Mouse (Mus musculus) embryonic facial prominence, embryonic 15.5 days (tissue): Measurements from ENCODE around the gene Plekha7. TPM values are rescaled to one million over a fixed set of nuclear protein-coding genes. Genes with fewer than 3 reads are reported as not detected.

Experiments used
- ATAC-seq: fragments of 200-750 bp; cut with Nextera tagmentation; 2 replicates; pipeline ENCODE4 v1.8.0; 2017; ENCODE audit warnings: low read depth, moderate TSS enrichment; ENCODE audit not compliant: insufficient number of reproducible peaks, low FRiP score, low TSS enrichment
- H3K27ac ChIP-seq: fragments of 300-500 bp; sonication (generic); replicated peaks from 2 replicates; pipeline ENCODE4 v1.5.1; 2015; ENCODE audit warnings: mild to moderate bottlenecking, inconsistent platforms
- H3K27me3 ChIP-seq: fragments of 300-500 bp; sonication (generic); 2 replicates; pipeline ENCODE4 v1.6.1; 2015; ENCODE audit warnings: inconsistent platforms
- H3K36me3 ChIP-seq: fragments of 300-500 bp; sonication (generic); 2 replicates; pipeline ENCODE4 v1.6.1; 2015; ENCODE audit warnings: mild to moderate bottlenecking, inconsistent platforms
- H3K4me1 ChIP-seq: fragments of 300-500 bp; sonication (generic); 2 replicates; pipeline ENCODE4 v1.6.1; 2015; ENCODE audit warnings: inconsistent platforms
- H3K4me2 ChIP-seq: fragments of 300-500 bp; sonication (generic); replicated peaks from 2 replicates; pipeline ENCODE4 v1.6.1; 2015; ENCODE audit warnings: mild to moderate bottlenecking, inconsistent platforms
- H3K4me3 ChIP-seq: fragments of 300-500 bp; sonication (generic); replicated peaks from 2 replicates; pipeline ENCODE4 v1.5.1; 2015; ENCODE audit warnings: mild to moderate bottlenecking, inconsistent platforms
- H3K9ac ChIP-seq: fragments of 300-500 bp; sonication (generic); 2 replicates; pipeline ENCODE4 v1.6.1; 2015; ENCODE audit warnings: inconsistent platforms
- H3K9me3 ChIP-seq: fragments of 300-500 bp; sonication (generic); replicated peaks from 2 replicates; pipeline ENCODE4 v1.6.1; 2016; ENCODE audit warnings: inconsistent platforms
- WGBS: fragments of 180-500 bp; shearing (Covaris S2); methylation state at CpG from one replicate; pipeline ENCODE4 v1.1.7; 2015; 5-methylcytosine and 5-hydroxymethylcytosine counted together
- polyA plus RNA-seq: library from polyadenylated mRNA; unstranded; fragments of >200 nt; fragmentation: Nextera tagmentation; extraction: Ambion mirVana; gene quantifications from 2 replicates; pipeline ENCODE4 v1.2.1, GENCODE M21; 2015

Gene Plekha7
- polyA plus RNA-seq, 1 experiment from 2014 or later = 16.1 TPM

DNA sequence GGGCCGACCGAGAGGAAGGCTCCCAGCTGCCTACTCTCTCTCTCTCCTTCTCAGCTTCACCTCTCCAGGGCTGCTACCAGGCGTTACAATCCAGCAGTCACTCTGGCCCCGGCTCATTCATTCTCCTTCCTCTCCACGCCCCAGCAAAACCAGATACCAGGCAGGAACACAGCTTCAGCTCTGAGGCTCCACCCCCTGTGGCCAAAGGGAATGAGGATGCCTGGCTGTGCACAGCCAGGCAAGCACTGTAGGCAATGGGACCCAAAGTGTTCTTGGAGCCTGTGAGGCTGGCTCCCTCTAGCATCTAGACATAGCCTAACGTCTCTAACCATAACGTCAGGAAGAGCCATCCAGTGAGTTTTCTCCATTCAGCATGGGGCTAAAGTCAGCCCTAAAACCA lies 109.8 kb downstream of the Plekha7 start:
- H3K27me3 ChIP-seq = no peaks in the 10 kb centered on the region

DNA sequence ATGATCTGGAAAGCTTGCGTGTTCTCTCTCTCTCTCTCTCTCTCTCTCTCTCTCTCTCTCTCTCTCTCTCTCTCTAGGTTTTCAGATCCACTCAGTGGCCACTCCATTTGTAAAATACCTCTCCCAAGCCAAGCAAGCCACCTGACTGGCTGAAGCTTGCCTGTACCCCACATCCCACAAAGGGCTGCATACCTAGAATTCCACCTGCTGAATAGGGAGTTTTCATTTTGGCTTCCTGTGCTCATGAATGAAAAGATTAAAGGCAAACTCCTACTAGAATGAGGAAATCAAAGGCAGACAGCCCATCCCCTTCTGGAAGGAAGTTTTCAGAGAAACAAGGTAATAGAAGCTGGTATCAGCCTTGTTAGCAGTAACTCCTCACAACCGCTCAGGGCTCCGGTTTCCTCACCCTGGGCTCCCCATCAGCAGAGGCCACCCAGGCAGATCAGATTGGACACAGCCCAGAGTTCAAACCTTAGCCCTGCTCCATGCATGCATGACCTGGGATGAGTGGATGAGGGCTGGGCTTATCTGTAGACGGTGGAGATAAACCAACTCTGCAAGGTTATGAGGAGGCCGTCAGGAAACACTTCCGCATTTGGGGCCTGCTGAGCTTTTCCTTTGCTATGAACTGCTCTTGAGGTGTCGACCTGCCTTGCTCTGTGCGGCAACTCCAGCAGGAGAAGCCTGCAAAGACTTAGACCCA lies 111.0 kb downstream of the Plekha7 start:
- H3K4me2 ChIP-seq = peak overlapping the region; percentile 28
- H3K27ac ChIP-seq = peak overlapping the region; percentile 51
- no peak overlapping the region for H3K9ac ChIP-seq
- H3K4me1 ChIP-seq = peaks cover 23% of the 10 kb centered on the region
- no peaks in the 10 kb centered on the region for H3K27me3 ChIP-seq
- ATAC-seq = no peak
- WGBS = 59% methylated on average over 8 of the region's 8 CpGs
- H3K4me3 ChIP-seq = 0 out of 2 replicates have a peak overlapping the region, but pooled peaks have one; percentile 19
- H3K36me3 ChIP-seq = no peaks in the 10 kb centered on the region
- H3K9me3 ChIP-seq = no peaks in the 10 kb centered on the region

More for the DNA sequence above, 109.8 kb downstream of the Plekha7 start:
- Histone ChIP-seq H3K4me2 (peak overlapping the region; percentile 28), H3K4me3 (peak overlapping the region; percentile 19), H3K4me1 (peaks cover 22% of the 10 kb centered on the region), H3K27ac (peak overlapping the region; percentile 55), H3K36me3 (no peaks in the 10 kb centered on the region), H3K9ac (peak overlapping the region; percentile 6; the same call in 1 of the 2 replicates), H3K9me3 (no peaks in the 10 kb centered on the region)
- ATAC-seq = peak; percentile 69
- 13% methylated on average over 7 of the region's 7 CpGs for WGBS

- Histone ChIP-seq H3K9me3 (no peaks in the 10 kb centered on the region), H3K4me2 (no peak overlapping the region), H3K4me3 (no peak overlapping the region), H3K27me3 (no peaks in the 10 kb centered on the region), H3K36me3 (no peaks in the 10 kb centered on the region), H3K4me1 (peaks cover 40% of the 10 kb centered on the region), H3K27ac (no peak overlapping the region), H3K9ac (no peak overlapping the region)
- ATAC-seq = no peak
- WGBS = 80% methylated on average over 7 of the region's 7 CpGs
Observed at GRCm38 (mm10) chr7:116194996-116195395, 113.2 kb downstream of the Plekha7 start.

DNA sequence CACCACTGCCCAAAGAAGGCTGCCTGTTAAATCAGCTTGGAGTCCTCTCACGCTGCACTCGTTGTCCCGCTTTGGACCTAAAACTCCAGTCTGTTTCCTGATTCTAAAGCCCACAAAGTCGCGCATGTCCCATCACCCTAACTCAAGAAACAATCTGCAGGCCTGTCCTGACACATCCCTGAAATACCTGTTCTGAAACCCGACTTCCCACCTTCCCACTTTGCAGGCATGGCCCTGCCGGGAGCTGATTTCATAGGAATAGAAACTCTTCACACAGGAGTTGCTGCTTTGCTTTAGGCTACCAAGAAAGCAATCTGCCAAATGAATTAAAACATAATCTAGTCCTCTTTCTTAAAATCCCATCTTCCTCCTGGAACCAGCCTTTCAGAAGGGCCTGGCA lies 115.2 kb downstream of the Plekha7 start:
- ATAC-seq = no peak
- H3K27me3 ChIP-seq = no peaks in the 10 kb centered on the region
- H3K4me1 ChIP-seq = peaks cover 40% of the 10 kb centered on the region
- H3K4me2 ChIP-seq = 0 out of 2 replicates have a peak overlapping the region, but pooled peaks have one; percentile 17
- H3K4me3 ChIP-seq = no peak overlapping the region
- WGBS = 62% methylated on average over 7 of the region's 7 CpGs
- peak overlapping the region; percentile 85 for H3K27ac ChIP-seq
- no peak overlapping the region for H3K9ac ChIP-seq
- no peaks in the 10 kb centered on the region for H3K36me3 ChIP-seq
- H3K9me3 ChIP-seq = no peaks in the 10 kb centered on the region

DNA sequence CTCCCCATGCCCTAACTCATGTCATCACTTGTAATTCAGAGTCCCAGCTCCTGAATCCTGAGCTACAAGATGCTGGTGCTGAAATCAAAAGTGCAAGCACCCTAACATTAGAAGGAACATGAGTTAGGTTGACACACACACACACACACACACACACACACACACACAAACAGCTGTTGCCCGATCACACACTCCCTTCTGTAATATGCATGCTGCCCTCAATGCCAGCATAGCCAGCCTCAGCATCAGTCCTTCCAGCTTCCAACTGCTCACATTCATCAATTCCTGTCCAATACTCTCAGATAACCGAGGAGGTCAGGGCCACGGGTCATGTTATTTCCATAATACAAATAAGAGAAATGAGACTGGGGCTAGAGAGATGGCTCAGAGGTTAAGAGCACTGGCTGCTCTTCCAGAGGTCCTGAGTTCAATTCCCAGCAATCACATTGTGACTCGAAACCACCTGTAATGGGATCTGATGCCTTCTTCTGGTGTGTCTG lies 116.0 kb downstream of the Plekha7 start:
- Histone ChIP-seq H3K4me3 (no peak overlapping the region), H3K27ac (peak overlapping the region; percentile 69), H3K4me1 (peaks cover 34% of the 10 kb centered on the region), H3K4me2 (no peak overlapping the region), H3K9ac (no peak overlapping the region), H3K9me3 (no peaks in the 10 kb centered on the region), H3K36me3 (no peaks in the 10 kb centered on the region), H3K27me3 (no peaks in the 10 kb centered on the region)
- 58% methylated on average over 4 of the region's 4 CpGs for WGBS
- ATAC-seq = no peak

GRCm38 (mm10) chr7:116191138-116191537 lies 117.0 kb downstream of the Plekha7 start:
- Histone ChIP-seq H3K36me3 (no peaks in the 10 kb centered on the region), H3K4me1 (peaks cover 41% of the 10 kb centered on the region), H3K27me3 (no peaks in the 10 kb centered on the region), H3K4me3 (no peak overlapping the region), H3K9me3 (no peaks in the 10 kb centered on the region), H3K9ac (no peak overlapping the region), H3K27ac (peak overlapping the region; percentile 69), H3K4me2 (no peak overlapping the region)
- 17% methylated on average over 3 of the region's 3 CpGs for WGBS
- peak; percentile 61; the same call in 1 of the 2 replicates for ATAC-seq

DNA sequence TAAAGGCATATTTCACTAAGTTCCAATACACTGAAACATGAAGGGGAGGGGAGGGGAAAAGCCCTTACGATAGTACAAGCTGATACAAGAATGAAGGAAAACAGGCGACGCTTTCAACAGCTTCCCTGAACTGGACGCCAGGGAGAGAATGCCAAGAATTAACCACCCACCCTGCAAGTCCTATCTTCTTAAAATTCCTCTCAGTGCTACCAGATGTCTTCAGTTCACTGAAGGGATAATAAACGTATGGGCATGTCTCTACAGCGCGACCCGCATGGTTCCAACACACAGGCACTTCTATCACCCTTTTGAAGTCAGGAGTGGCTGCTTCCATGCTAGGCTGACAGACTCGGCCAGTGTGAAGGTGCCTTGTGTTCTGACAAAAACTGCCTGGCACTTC lies 118.5 kb downstream of the Plekha7 start:
- no peak for ATAC-seq

DNA sequence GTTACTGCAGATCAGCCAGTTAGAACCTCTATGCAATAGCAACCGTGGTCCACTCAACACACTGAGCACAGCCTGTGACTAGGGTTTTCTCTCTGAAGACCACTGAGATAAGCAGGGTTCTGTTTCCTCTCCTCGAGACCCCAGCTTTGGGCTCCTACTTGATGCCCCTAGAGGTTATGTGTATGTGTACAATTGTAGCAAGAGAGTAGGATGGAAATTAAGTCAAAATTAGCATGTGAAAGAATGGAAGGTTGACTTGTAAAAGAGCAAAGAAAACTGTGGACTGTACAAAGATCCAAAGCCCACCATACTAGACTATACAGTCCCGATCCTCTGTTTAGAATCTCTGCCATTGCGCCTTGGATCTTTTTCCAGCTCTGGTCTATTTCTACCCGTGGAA lies 119.8 kb downstream of the Plekha7 start:
- Histone ChIP-seq H3K9ac (no peak overlapping the region), H3K9me3 (no peaks in the 10 kb centered on the region), H3K4me3 (no peak overlapping the region), H3K4me2 (no peak overlapping the region), H3K27ac (peak overlapping the region; percentile 3; the same call in 1 of the 2 replicates), H3K36me3 (no peaks in the 10 kb centered on the region), H3K4me1 (peaks cover 49% of the 10 kb centered on the region), H3K27me3 (no peaks in the 10 kb centered on the region)
- 81% methylated on average over 5 of the region's 5 CpGs for WGBS
- ATAC-seq = no peak

More for the DNA sequence above, 118.5 kb downstream of the Plekha7 start:
- 26% methylated on average over 9 of the region's 9 CpGs for WGBS
- Histone ChIP-seq H3K36me3 (no peaks in the 10 kb centered on the region), H3K27ac (peak overlapping the region; percentile 73), H3K9me3 (no peaks in the 10 kb centered on the region), H3K27me3 (no peaks in the 10 kb centered on the region), H3K4me3 (no peak overlapping the region), H3K4me2 (no peak overlapping the region), H3K4me1 (peaks cover 47% of the 10 kb centered on the region), H3K9ac (no peak overlapping the region)

- Histone ChIP-seq H3K27ac (peak overlapping the region; percentile 3; the same call in 1 of the 2 replicates), H3K36me3 (no peaks in the 10 kb centered on the region), H3K4me1 (peaks cover 51% of the 10 kb centered on the region), H3K4me3 (no peak overlapping the region), H3K9me3 (no peaks in the 10 kb centered on the region), H3K27me3 (no peaks in the 10 kb centered on the region), H3K4me2 (no peak overlapping the region), H3K9ac (no peak overlapping the region)
- 61% methylated on average over 3 of the region's 3 CpGs for WGBS
- no peak; the same call in 1 of the 2 replicates for ATAC-seq
Observed at GRCm38 (mm10) chr7:116187521-116187920, 120.7 kb downstream of the Plekha7 start.

DNA sequence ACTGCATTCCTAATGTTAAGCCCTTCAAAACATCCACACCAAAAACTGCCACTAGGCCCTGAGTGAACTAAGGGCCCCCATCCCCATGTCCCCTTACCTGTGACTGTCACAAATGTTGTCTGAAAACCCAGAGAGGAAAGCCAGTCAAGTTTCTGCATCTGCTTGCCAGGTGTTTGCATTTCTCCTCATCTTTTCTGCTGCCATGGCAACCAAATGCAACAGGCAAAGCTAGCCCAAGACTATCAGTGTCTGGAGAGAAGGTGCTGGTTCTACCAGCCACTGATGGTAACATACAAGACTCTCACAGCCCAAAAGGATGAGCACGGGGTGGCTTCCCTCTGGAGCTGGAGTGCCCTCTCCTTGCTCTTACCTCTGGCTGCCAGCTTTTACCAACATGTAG lies 121.3 kb downstream of the Plekha7 start:
- no peak overlapping the region for H3K4me3 ChIP-seq

GRCm38 (mm10) chr7:116186156-116186555 lies 122.0 kb downstream of the Plekha7 start:
- ATAC-seq = no peak
- Histone ChIP-seq H3K27me3 (no peaks in the 10 kb centered on the region), H3K4me3 (no peak overlapping the region), H3K9me3 (no peaks in the 10 kb centered on the region), H3K9ac (no peak overlapping the region), H3K36me3 (no peaks in the 10 kb centered on the region), H3K4me2 (0 out of 2 replicates have a peak overlapping the region, but pooled peaks have one; percentile 0), H3K4me1 (peaks cover 43% of the 10 kb centered on the region), H3K27ac (peak overlapping the region; percentile 44; the same call in 1 of the 2 replicates)
- WGBS = 54% methylated on average over 5 of the region's 5 CpGs

More for the DNA sequence above, 121.3 kb downstream of the Plekha7 start:
- 50% methylated on average over 1 of the region's 1 CpGs for WGBS
- Histone ChIP-seq H3K36me3 (no peaks in the 10 kb centered on the region), H3K4me2 (no peak overlapping the region), H3K9me3 (no peaks in the 10 kb centered on the region), H3K9ac (no peak overlapping the region), H3K4me1 (peaks cover 50% of the 10 kb centered on the region), H3K27ac (peak overlapping the region; percentile 44; the same call in 1 of the 2 replicates), H3K27me3 (no peaks in the 10 kb centered on the region)
- ATAC-seq = no peak
